Mouse (Mus musculus) megakaryocyte, embryonic 14.5 days (primary cell): ENCODE measurements around the gene Sf3b3.

ENCODE experiments used
- FLI1 ChIP-seq: IDR thresholded peaks from 2 replicates; pipeline ENCODE4 v1.6.1; 2012; ENCODE audit warnings: low read length, inconsistent platforms, mixed read lengths
- GATA1 ChIP-seq: IDR thresholded peaks from 3 replicates; pipeline ENCODE4 v1.6.1; 2012; ENCODE audit warnings: mixed read lengths, low read length, inconsistent platforms, borderline replicate concordance

GRCm38 (mm10) chr8:110764671-110765070, 81.9 kb downstream of the Sf3b3 start:
- TF ChIP-seq FLI1: no peak
- no peak for TF ChIP-seq GATA1
